Mouse (Mus musculus) kidney, postnatal 0 days (tissue): ENCODE measurements at regions not wholly inside any gene's neighbourhood (a gene's known extent, or its start where the extent isn't known, plus 50 kb on each side); places are given as distances from the start of the nearest gene placed in this dataset.

Experiments
- ATAC-seq: fragments of 200-750 bp; cut with Nextera tagmentation; replicated peaks from 2 replicates; pipeline ENCODE4 v1.8.0; 2017; ENCODE audit warnings: low read depth, moderate number of reproducible peaks, moderate TSS enrichment, moderate library complexity; ENCODE audit not compliant: low FRiP score
- DNase-seq: peaks from one replicate; pipeline ENCODE4 v3.0.0-alpha.2; 2016; ENCODE audit warnings: low spot score
- H3K27ac ChIP-seq: fragments of 300-500 bp; sonication (generic); 2 replicates; pipeline ENCODE4 v1.5.1; 2014; ENCODE audit warnings: mild to moderate bottlenecking
- H3K27me3 ChIP-seq: fragments of 300-500 bp; sonication (generic); 2 replicates; pipeline ENCODE4 v1.6.1; 2014; ENCODE audit warnings: low read length, mixed read lengths; ENCODE audit not compliant: insufficient read depth
- H3K36me3 ChIP-seq: fragments of 300-500 bp; sonication (generic); 2 replicates; pipeline ENCODE4 v1.6.1; 2014; ENCODE audit warnings: low read length, mixed read lengths; ENCODE audit not compliant: insufficient read depth
- H3K4me1 ChIP-seq: fragments of 300-500 bp; sonication (generic); replicated peaks from 2 replicates; pipeline ENCODE4 v1.6.1; 2014; ENCODE audit warnings: antibody characterized with exemption, low read length, mixed read lengths; ENCODE audit not compliant: insufficient read depth
- H3K4me2 ChIP-seq: fragments of 300-500 bp; sonication (generic); 2 replicates; pipeline ENCODE4 v1.6.1; 2014; ENCODE audit warnings: mild to moderate bottlenecking, low read length, moderate library complexity, mixed read lengths
- H3K4me3 ChIP-seq: fragments of 300-500 bp; sonication (generic); replicated peaks from 2 replicates; pipeline ENCODE4 v1.5.1; 2014; ENCODE audit warnings: low read depth, low read length
- H3K9ac ChIP-seq: fragments of 300-500 bp; sonication (generic); 2 replicates; pipeline ENCODE4 v1.6.1; 2014; ENCODE audit warnings: low read depth, low read length
- H3K9me3 ChIP-seq: fragments of 300-500 bp; sonication (generic); replicated peaks from 2 replicates; pipeline ENCODE4 v1.6.1; 2016; ENCODE audit warnings: low read length, inconsistent platforms, mixed read lengths
- CTCF ChIP-seq: IDR thresholded peaks from 2 replicates; pipeline ENCODE4 v1.5.1; 2016; ENCODE audit warnings: antibody characterized with exemption, low read depth, mild to moderate bottlenecking, moderate library complexity
- WGBS: fragments of 180-500 bp; shearing (Covaris S2); extraction: QIAGEN DNeasy Blood & Tissue Kit; methylation state at CpG from one replicate; pipeline ENCODE4 v1.1.7; 2014; 5-methylcytosine and 5-hydroxymethylcytosine counted together

DNA sequence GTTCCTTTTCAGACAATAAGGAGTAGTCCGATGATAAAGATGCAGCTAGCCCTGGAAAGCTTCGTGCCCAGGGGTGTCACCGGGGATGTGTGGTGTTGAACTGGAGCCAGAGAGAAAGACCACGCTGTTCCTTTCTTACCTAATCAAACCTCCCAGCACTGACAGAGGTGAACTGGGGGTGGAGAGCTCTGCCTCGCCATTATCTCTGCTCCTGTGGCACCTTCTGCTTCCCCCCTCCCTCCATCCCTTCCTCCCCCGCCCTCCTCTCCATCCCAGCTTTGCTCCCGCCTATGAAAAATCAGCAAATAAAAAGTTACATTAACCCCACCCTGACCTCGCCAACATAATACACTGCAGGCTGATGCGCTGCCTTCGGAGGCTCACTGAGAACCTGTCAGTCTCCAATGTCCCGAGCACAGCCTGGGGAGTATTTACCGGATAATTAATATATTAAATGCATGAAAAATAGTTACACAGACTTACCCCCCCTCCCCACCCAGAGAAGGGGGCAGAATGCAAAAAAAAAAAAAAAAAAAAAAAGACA is 96.6 kb downstream of the Mrm1 start:
- ATAC-seq (no peak), DNase-seq (no peak)
- WGBS = 55% methylated on average over 12 of the region's 12 CpGs
- no peak for TF ChIP-seq CTCF
- H3K4me3 ChIP-seq = no peak overlapping the region
- no peaks in the 10 kb centered on the region for H3K9me3 ChIP-seq
- no peak overlapping the region for H3K4me2 ChIP-seq
- no peaks in the 10 kb centered on the region for H3K4me1 ChIP-seq
- no peak overlapping the region for H3K9ac ChIP-seq
- no peaks in the 10 kb centered on the region for H3K27me3 ChIP-seq
- no peaks in the 10 kb centered on the region for H3K36me3 ChIP-seq
- H3K27ac ChIP-seq = no peak overlapping the region

DNA sequence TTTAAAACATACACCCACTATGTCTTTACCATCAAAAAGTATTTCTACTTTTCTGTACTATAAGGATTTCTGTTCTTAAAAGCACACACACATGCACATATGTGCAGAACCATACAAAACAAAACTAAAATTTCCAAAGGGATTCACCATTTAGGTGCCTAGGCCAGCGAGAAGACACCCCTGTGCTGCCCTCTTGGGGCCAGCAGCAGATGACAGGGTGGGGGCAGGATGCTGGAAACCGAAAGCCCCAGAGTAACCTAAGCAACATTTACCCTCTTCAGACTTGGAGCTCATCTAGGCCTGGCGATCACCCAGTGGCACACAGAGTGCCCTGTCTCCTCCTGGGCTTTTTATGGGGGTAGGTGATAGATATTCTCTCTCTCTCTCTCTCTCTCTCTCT is 97.3 kb downstream of the Mrm1 start:
- no peaks in the 10 kb centered on the region for H3K36me3 ChIP-seq
- no peaks in the 10 kb centered on the region for H3K27me3 ChIP-seq
- 35% methylated on average over 3 of the region's 3 CpGs for WGBS
- ATAC-seq (no peak), DNase-seq (no peak)
- H3K4me1 ChIP-seq = no peaks in the 10 kb centered on the region
- no peak overlapping the region for H3K4me3 ChIP-seq
- H3K9me3 ChIP-seq = no peaks in the 10 kb centered on the region
- no peak overlapping the region for H3K4me2 ChIP-seq
- H3K9ac ChIP-seq = no peak overlapping the region
- TF ChIP-seq CTCF = peak; percentile 51; the same call in 1 of the 2 replicates
- H3K27ac ChIP-seq = no peak overlapping the region

DNA sequence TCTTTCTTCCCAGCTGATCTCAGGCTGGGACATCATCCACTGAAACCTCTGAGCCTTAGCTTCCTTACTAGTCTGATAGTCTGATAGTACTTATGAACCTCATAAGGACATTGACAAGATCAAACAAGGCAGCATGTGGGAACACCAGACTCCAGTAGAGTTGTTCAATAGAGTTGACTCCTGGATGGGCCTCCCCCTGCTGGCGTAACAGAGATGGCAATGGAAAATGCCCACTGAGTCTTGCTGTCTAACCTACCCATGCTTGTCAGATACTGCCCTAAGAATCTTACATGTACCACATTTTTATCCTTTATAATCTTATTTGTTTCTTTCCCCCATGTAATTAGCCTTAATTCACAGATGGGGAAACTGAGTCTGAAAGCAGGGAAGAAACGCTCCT is 98.2 kb downstream of the Mrm1 start:
- Histone ChIP-seq H3K36me3 (no peaks in the 10 kb centered on the region), H3K4me3 (no peak overlapping the region), H3K9me3 (no peaks in the 10 kb centered on the region), H3K27ac (no peak overlapping the region), H3K9ac (no peak overlapping the region), H3K27me3 (no peaks in the 10 kb centered on the region), H3K4me1 (no peaks in the 10 kb centered on the region), H3K4me2 (no peak overlapping the region)
- DNase-seq = no peak
- peak; percentile 55 for TF ChIP-seq CTCF
- 67% methylated on average over 2 of the region's 2 CpGs for WGBS
- no peak for ATAC-seq

DNA sequence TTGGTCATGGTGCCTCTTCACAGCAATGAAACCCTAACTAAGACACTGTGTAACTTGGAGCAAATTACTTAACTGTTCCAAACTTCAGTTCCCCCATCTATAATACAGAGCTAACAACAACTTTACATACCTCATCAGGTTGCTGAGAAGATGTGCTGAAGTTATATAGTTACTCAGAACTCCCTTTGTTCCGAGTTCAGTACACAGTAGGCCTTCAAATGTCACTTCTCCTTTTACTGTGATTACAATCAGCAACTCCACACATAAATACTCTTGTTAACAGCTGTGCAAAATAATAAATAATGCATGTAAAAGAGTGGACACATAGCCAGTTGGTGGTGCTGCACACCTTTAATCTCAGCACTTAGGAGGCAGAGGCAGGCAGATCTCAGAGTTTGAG is 99.5 kb downstream of the Mrm1 start:
- TF ChIP-seq CTCF = no peak
- DNase-seq (no peak), ATAC-seq (no peak)
- Histone ChIP-seq H3K9ac (no peak overlapping the region), H3K9me3 (no peaks in the 10 kb centered on the region), H3K4me3 (no peak overlapping the region), H3K27me3 (no peaks in the 10 kb centered on the region), H3K4me1 (no peaks in the 10 kb centered on the region), H3K36me3 (no peaks in the 10 kb centered on the region), H3K27ac (no peak overlapping the region), H3K4me2 (no peak overlapping the region)
- 92% methylated on average over 1 of the region's 1 CpGs for WGBS

DNA sequence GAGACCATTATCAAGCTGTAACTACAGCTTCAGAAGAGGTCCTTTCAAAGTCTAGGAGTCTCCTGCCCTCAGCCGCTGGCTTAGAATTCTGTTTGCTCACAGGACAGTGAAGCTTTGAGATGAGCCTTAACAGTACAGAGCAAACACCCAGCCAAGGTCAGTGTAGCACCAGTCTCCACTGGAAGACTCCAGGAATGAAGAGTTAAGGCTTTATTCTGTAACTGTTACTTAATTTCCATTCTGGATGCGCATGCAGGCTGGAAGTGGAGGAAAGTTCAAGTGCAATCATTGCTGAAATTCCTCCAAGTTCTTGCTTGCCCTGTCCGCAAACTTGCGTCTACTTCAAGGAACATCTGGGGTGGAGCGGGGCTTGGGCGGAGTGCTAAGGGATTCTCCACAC is 106.6 kb downstream of the Mrm1 start:
- no peak for ATAC-seq
- DNase-seq = no peak

DNA sequence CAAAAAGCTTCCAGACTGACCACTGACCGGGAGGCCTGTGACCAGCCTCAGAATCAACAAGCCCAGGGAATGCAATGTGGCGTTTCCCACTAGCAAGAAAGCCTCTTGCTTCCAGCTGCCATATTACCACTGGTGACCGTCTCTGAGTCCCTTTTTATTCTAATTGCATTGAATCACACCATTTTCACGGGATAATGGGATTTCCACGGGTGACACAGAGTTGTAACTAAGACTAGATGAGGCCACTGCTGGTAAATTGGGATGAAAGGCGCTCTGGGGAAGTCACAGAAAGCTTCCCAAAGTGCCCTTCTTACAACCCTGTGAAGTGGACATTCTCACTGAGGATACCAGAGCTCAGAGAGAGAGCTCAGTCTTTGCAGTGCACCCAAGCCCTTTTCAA is 107.4 kb downstream of the Mrm1 start:
- Histone ChIP-seq H3K36me3 (no peaks in the 10 kb centered on the region), H3K4me1 (0 out of 2 replicates have a peak, but pooled peaks cover 4% of the 10 kb centered on the region), H3K4me3 (no peak overlapping the region), H3K27me3 (no peaks in the 10 kb centered on the region), H3K9ac (no peak overlapping the region), H3K9me3 (no peaks in the 10 kb centered on the region), H3K4me2 (no peak overlapping the region), H3K27ac (no peak overlapping the region)
- DNase-seq = no peak
- WGBS = 69% methylated on average over 6 of the region's 6 CpGs
- ATAC-seq = no peak
- TF ChIP-seq CTCF = no peak

More for the DNA sequence above, 106.6 kb downstream of the Mrm1 start:
- Histone ChIP-seq H3K9me3 (no peaks in the 10 kb centered on the region), H3K4me2 (no peak overlapping the region), H3K36me3 (no peaks in the 10 kb centered on the region), H3K9ac (no peak overlapping the region), H3K4me3 (no peak overlapping the region), H3K4me1 (no peaks in the 10 kb centered on the region), H3K27me3 (no peaks in the 10 kb centered on the region), H3K27ac (no peak overlapping the region)
- 92% methylated on average over 6 of the region's 6 CpGs for WGBS
- no peak for TF ChIP-seq CTCF

DNA sequence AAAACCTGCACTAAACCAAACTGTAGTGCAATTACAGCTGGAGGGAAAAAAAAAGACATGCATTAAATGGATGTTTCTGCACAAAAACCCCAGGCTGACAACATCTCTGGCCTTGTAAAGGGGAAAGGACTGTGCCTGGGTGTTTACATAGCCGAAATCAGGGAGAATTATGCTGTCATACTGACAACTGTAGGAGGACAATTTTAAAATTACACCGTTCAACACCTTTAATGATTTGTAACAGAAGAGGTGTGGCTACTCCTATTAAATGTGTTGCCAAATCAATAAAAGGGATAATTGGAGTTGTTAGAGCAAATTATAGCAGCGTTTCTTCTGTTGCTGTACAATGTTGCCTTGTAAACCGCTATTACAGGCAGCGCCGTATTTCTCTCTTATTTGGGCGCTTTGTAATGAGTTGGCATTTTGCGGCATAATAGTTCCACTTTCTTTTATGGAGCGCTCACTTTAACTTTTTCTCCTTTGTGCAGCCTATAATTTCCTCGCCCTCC is 111.0 kb downstream of the Mrm1 start:
- Histone ChIP-seq H3K36me3 (no peaks in the 10 kb centered on the region), H3K9me3 (no peaks in the 10 kb centered on the region), H3K4me2 (no peak overlapping the region), H3K9ac (no peak overlapping the region), H3K27me3 (no peaks in the 10 kb centered on the region), H3K27ac (no peak overlapping the region), H3K4me1 (0 out of 2 replicates have a peak, but pooled peaks cover 4% of the 10 kb centered on the region), H3K4me3 (no peak overlapping the region)
- WGBS = 65% methylated on average over 10 of the region's 10 CpGs
- ATAC-seq (no peak), DNase-seq (no peak)
- no peak for TF ChIP-seq CTCF
